Mouse (Mus musculus): Measurements from ENCODE around the gene Gusb. TPM values are rescaled to one million over a fixed set of nuclear protein-coding genes. Genes with fewer than 3 reads are reported as not detected.
A peak's percentile ranks its signal among the peaks of the same experiment; 100 is the strongest.

Gene Gusb
- polyA plus RNA-seq, 1 experiment = 11.5 TPM

- peaks cover 3% of the 10 kb centered on the region for H3K4me1 ChIP-seq (ENCODE audit: control insufficient read depth, insufficient read depth, low read length)
- TF ChIP-seq POLR2A (IDR thresholded peaks at IDR 0.05; ENCODE audit: insufficient read depth, low read length) (no peak), EP300 (IDR thresholded peaks at IDR 0.05; ENCODE audit: insufficient read depth, low read depth, low read length) (no peak), CTCF (IDR thresholded peaks at IDR 0.05; ENCODE audit: low read depth, low read length) (no peak)
- H3K27me3 ChIP-seq (ENCODE audit: control insufficient read depth, insufficient read depth, low read length, poor library complexity, severe bottlenecking) = no peaks in the 10 kb centered on the region
- no peak overlapping the region for H3K9ac ChIP-seq (ENCODE audit: low read depth, poor library complexity, severe bottlenecking)
- H3K36me3 ChIP-seq (ENCODE audit: control insufficient read depth, insufficient read depth, low read length, poor library complexity, severe bottlenecking) = no peaks in the 10 kb centered on the region
- no peak overlapping the region for H3K4me3 ChIP-seq (ENCODE audit: low read depth, low read length)
- H3K27ac ChIP-seq (ENCODE audit: insufficient read depth, low read length) = no peak overlapping the region
- H3K9me3 ChIP-seq (replicated peaks; ENCODE audit: control insufficient read depth, insufficient read depth, low read length, poor library complexity, severe bottlenecking) = peaks cover 6% of the 10 kb centered on the region
These were observed 5.3 kb upstream of the Gusb start for GRCm38 (mm10) chr5:130008034-130008590.

- H3K4me3 ChIP-seq (ENCODE audit: low read depth, low read length) = no peak overlapping the region
- no peak overlapping the region for H3K27ac ChIP-seq (ENCODE audit: insufficient read depth, low read length)
- no peak overlapping the region for H3K9ac ChIP-seq (ENCODE audit: low read depth, poor library complexity, severe bottlenecking)
These were observed 4.5 kb upstream of the Gusb start for GRCm38 (mm10) chr5:130007344-130007743.

GRCm38 (mm10) chr5:130003229-130003628, 380 bp upstream of the Gusb start:
- no peaks in the 10 kb centered on the region for H3K27me3 ChIP-seq (ENCODE audit: control insufficient read depth, insufficient read depth, low read length, poor library complexity, severe bottlenecking)
- H3K9me3 ChIP-seq (replicated peaks; ENCODE audit: control insufficient read depth, insufficient read depth, low read length, poor library complexity, severe bottlenecking) = no peaks in the 10 kb centered on the region
- no peak for TF ChIP-seq CTCF (IDR thresholded peaks at IDR 0.05; ENCODE audit: low read depth, low read length)
- TF ChIP-seq EP300 (IDR thresholded peaks at IDR 0.05; ENCODE audit: insufficient read depth, low read depth, low read length) = no peak
- TF ChIP-seq POLR2A (IDR thresholded peaks at IDR 0.05; ENCODE audit: insufficient read depth, low read length) = no peak
- no peak overlapping the region for H3K4me3 ChIP-seq (ENCODE audit: low read depth, low read length)
- peak overlapping the region; percentile 43; the same call in 1 of the 2 replicates for H3K9ac ChIP-seq (ENCODE audit: low read depth, poor library complexity, severe bottlenecking)
- no peak overlapping the region for H3K27ac ChIP-seq (ENCODE audit: insufficient read depth, low read length)
- H3K4me1 ChIP-seq (ENCODE audit: control insufficient read depth, insufficient read depth, low read length) = peaks cover 9% of the 10 kb centered on the region
- H3K36me3 ChIP-seq (ENCODE audit: control insufficient read depth, insufficient read depth, low read length, poor library complexity, severe bottlenecking) = no peaks in the 10 kb centered on the region

More at GRCm38 (mm10) chr5:130007344-130007743, 4.5 kb upstream of the Gusb start:
- Histone ChIP-seq H3K9me3 (replicated peaks; ENCODE audit: control insufficient read depth, insufficient read depth, low read length, poor library complexity, severe bottlenecking) (peaks cover 6% of the 10 kb centered on the region), H3K27me3 (ENCODE audit: control insufficient read depth, insufficient read depth, low read length, poor library complexity, severe bottlenecking) (no peaks in the 10 kb centered on the region), H3K4me1 (ENCODE audit: control insufficient read depth, insufficient read depth, low read length) (peaks cover 6% of the 10 kb centered on the region), H3K36me3 (ENCODE audit: control insufficient read depth, insufficient read depth, low read length, poor library complexity, severe bottlenecking) (no peaks in the 10 kb centered on the region)
- TF ChIP-seq CTCF (IDR thresholded peaks at IDR 0.05; ENCODE audit: low read depth, low read length) (peak; percentile 15), EP300 (IDR thresholded peaks at IDR 0.05; ENCODE audit: insufficient read depth, low read depth, low read length) (no peak)

- no peaks in the 10 kb centered on the region for H3K9me3 ChIP-seq (replicated peaks; ENCODE audit: control insufficient read depth, insufficient read depth, low read length, poor library complexity, severe bottlenecking)
- TF ChIP-seq POLR2A (IDR thresholded peaks at IDR 0.05; ENCODE audit: insufficient read depth, low read length) (no peak), EP300 (IDR thresholded peaks at IDR 0.05; ENCODE audit: insufficient read depth, low read depth, low read length) (no peak), CTCF (IDR thresholded peaks at IDR 0.05; ENCODE audit: low read depth, low read length) (no peak)
- peak overlapping the region; percentile 76; the same call in 1 of the 2 replicates for H3K4me3 ChIP-seq (ENCODE audit: low read depth, low read length)
- H3K27me3 ChIP-seq (ENCODE audit: control insufficient read depth, insufficient read depth, low read length, poor library complexity, severe bottlenecking) = no peaks in the 10 kb centered on the region
- H3K9ac ChIP-seq (ENCODE audit: low read depth, poor library complexity, severe bottlenecking) = 0 out of 2 replicates have a peak overlapping the region, but pooled peaks have one; percentile 43
- H3K27ac ChIP-seq (ENCODE audit: insufficient read depth, low read length) = no peak overlapping the region
- H3K4me1 ChIP-seq (ENCODE audit: control insufficient read depth, insufficient read depth, low read length) = peaks cover 13% of the 10 kb centered on the region
- no peaks in the 10 kb centered on the region for H3K36me3 ChIP-seq (ENCODE audit: control insufficient read depth, insufficient read depth, low read length, poor library complexity, severe bottlenecking)
These were observed 1.4 kb downstream of the Gusb start for GRCm38 (mm10) chr5:130001356-130001987.

GRCm38 (mm10) chr5:130000735-130001134, 2.1 kb downstream of the Gusb start:
- Histone ChIP-seq H3K4me3 (ENCODE audit: low read depth, low read length) (no peak overlapping the region), H3K9ac (ENCODE audit: low read depth, poor library complexity, severe bottlenecking) (no peak overlapping the region)
- no peak for TF ChIP-seq CTCF (IDR thresholded peaks at IDR 0.05; ENCODE audit: low read depth, low read length)
- TF ChIP-seq POLR2A (IDR thresholded peaks at IDR 0.05; ENCODE audit: insufficient read depth, low read length) = no peak
- no peak for TF ChIP-seq EP300 (IDR thresholded peaks at IDR 0.05; ENCODE audit: insufficient read depth, low read depth, low read length)

GRCm38 (mm10) chr5:129999097-129999496, 3.8 kb downstream of the Gusb start:
- Histone ChIP-seq H3K4me1 (ENCODE audit: control insufficient read depth, insufficient read depth, low read length) (peaks cover 13% of the 10 kb centered on the region), H3K9me3 (replicated peaks; ENCODE audit: control insufficient read depth, insufficient read depth, low read length, poor library complexity, severe bottlenecking) (no peaks in the 10 kb centered on the region), H3K27me3 (ENCODE audit: control insufficient read depth, insufficient read depth, low read length, poor library complexity, severe bottlenecking) (no peaks in the 10 kb centered on the region), H3K27ac (ENCODE audit: insufficient read depth, low read length) (no peak overlapping the region), H3K4me3 (ENCODE audit: low read depth, low read length) (no peak overlapping the region), H3K36me3 (ENCODE audit: control insufficient read depth, insufficient read depth, low read length, poor library complexity, severe bottlenecking) (no peaks in the 10 kb centered on the region), H3K9ac (ENCODE audit: low read depth, poor library complexity, severe bottlenecking) (no peak overlapping the region)
- TF ChIP-seq CTCF (IDR thresholded peaks at IDR 0.05; ENCODE audit: low read depth, low read length) (peak; percentile 93), EP300 (IDR thresholded peaks at IDR 0.05; ENCODE audit: insufficient read depth, low read depth, low read length) (no peak)

More at GRCm38 (mm10) chr5:130000735-130001134, 2.1 kb downstream of the Gusb start:
- H3K36me3 ChIP-seq (ENCODE audit: control insufficient read depth, insufficient read depth, low read length, poor library complexity, severe bottlenecking) = no peaks in the 10 kb centered on the region
- no peaks in the 10 kb centered on the region for H3K27me3 ChIP-seq (ENCODE audit: control insufficient read depth, insufficient read depth, low read length, poor library complexity, severe bottlenecking)
- H3K4me1 ChIP-seq (ENCODE audit: control insufficient read depth, insufficient read depth, low read length) = peaks cover 13% of the 10 kb centered on the region
- H3K27ac ChIP-seq (ENCODE audit: insufficient read depth, low read length) = no peak overlapping the region
- H3K9me3 ChIP-seq (replicated peaks; ENCODE audit: control insufficient read depth, insufficient read depth, low read length, poor library complexity, severe bottlenecking) = no peaks in the 10 kb centered on the region

All from ES-Bruce4 (cell line).